Mouse (Mus musculus) left cerebral cortex, adult 8-10 months (tissue): ENCODE data around the gene Rxrb. TPM values are rescaled to one million over a fixed set of nuclear protein-coding genes. Genes with fewer than 3 reads are reported as not detected.
A peak's percentile ranks its signal among the peaks of the same experiment; 100 is the strongest.

Experiments used
- DNase-seq, 2 experiments: peaks; one replicate each; pipeline ENCODE4 v3.0.0; 2022; ENCODE audit warnings: low spot score in 2 of 2
- total RNA-seq, 4 experiments: library from RNA; stranded (reverse); gene quantifications; 2 replicates each; pipeline ENCODE4 v1.2.4; 2022

Gene Rxrb
- total RNA-seq, 4 experiments from 2014 or later, result 72.8 to 87.6 (median 78.1) TPM

DNA sequence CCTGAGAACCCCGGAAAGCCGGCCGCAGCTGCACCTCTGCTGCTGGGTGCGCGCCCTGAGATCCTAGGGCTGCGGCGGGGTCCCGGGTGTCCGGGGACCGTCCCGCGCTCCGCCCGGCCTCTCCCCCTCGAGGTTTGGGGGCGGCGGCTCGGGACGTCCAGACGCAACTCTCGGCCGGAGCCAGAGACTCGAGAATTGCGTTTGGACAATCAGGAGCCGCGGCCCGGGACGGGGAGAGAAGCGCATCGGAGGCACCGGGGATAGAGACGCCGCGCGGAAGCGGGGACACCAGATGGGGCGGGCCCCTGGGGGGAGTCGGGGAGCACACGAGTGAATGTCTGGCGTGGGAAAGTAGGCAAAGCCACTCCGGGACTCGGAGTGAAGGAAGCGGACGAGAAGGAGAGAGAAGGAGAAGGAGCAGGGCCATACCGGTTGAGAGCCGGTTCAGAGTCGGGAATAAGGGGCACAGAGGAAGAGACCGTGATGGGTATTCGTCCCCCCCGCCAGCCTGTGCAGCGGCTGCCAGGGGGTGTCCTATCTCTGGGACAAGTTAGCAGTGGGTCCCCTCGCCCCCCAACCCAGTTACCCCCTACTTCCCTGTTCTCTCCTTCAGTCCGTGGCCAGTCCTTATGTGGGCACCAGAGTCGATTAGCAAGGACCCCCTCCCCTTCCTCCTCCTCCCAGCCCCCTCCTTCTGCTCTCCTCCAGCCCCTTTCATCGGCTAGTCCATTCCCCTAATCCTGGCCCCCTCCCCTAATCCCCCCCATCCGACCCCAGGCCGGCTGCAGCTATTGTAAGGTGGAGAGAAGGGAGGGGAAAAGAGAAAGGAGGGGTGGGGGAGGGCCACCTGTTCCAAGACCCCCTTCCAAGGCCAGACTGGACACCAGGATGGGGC lies 6.5 kb upstream of the Rxrb start:
- DNase-seq, result no peak

DNA sequence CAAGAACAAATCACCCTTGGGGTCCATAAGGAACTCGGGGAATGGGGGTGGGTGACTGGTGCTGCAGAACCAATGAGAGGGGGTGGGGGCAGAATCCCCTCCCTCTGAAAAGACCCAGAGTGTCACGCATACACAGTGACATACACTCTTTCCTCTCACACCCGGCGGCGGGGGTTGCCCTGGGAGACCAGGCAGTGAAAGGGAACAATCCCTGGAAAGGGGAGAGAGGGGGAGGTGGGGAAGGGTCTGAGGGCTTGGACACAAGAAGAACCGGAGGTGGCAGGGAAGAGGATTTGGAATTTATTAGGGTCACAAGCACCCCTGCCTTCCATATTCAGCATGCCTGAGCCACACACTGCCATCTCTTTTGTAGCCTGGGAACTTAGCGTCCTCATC lies 5.9 kb upstream of the Rxrb start:
- DNase-seq, result no peak

DNA sequence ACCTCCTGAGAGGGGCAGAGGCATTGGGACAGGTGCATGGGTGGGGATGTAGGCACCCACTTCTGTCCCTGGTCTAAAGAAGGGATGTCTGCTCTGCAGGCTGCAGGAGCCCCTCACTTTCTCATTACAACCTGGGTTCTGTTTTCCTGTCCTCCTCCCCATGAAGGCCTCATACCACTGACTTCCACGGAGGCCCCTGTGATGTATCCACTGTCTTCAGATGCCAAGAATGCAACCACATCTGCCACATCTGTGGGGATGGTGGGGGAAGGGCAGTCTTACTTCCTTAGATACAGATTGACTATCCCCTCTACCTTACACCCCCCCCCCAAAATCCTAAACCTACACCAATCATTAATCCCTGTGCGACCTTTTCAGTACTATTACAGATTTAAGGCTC lies 5.4 kb upstream of the Rxrb start:
- DNase-seq, result no peak

GRCm38 (mm10) chr17:34026917-34027655 lies 4.5 kb upstream of the Rxrb start:
- DNase-seq, result peak in 1 of 2 experiments; percentile 16

DNA sequence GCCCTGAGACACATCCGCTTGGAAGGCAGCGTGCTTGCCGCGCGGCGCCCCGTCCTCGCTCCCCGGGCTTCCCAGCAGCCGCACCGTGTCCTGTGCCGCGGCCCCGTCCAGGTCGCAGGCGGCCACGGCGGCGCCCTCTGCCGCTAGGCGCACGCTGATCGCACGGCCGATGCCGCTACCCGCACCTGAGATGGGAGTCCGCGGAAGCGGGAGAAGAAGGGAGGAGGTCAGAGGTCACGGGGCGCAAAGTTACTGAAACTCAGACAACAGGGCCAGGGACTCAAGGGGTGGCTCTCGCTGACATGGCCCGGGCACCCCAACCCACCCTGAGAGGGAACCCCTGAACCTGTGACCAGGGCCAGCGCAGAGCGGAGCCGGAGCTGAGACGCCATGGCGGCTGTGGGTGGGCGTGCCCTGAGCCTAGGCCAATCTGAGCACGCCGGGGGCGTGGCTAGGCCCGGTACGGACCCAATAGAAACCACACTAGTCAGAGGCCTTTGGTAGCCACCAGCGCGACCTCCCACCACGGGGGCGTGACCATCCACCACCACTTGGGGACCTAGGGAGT lies 3.9 kb upstream of the Rxrb start, which contains the start of gene H2-Ke6:
Gene H2-Ke6 (minus strand): TSS at position 405 of the 568 bp plus-strand sequence.
- DNase-seq, result peak; percentile 85 to 95

- DNase-seq, result no peak
Measured at GRCm38 (mm10) chr17:34028501-34029149, 3.0 kb upstream of the Rxrb start.

DNA sequence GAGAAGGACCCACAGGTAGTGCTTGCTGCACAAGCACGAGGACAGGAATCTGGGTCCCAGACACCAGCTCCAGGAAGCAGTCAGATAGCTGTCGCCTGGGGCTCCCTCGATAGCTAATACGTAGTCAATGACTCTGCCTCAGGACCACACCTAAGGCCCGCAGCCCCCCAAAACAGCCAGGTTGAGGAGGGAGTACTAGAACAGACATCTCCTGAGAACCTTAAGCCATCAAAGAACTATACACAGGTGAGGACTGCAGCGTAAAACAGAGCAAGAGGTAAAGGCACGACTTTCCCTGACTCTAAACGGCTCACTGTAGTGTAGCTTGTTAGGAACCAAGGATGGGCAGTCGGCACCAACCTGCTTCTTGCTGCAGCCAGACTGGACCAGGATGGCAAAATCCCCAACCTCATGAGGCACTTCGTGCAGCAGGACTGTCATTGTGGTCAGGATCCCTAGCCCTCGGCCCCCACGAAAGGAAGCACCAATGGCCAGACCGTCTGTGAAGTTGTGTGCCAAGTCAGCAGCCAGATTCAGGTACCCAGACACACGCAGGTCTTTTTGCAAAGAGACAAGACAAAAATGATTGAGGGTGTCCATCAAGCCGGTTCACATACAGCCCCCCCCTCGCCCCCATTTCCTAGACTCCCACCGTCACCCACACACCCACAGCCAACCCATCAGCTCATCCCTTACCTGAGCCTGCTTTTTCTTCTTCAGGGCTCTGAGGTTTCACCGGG lies 2.3 kb upstream of the Rxrb start:
- DNase-seq, result no peak

DNA sequence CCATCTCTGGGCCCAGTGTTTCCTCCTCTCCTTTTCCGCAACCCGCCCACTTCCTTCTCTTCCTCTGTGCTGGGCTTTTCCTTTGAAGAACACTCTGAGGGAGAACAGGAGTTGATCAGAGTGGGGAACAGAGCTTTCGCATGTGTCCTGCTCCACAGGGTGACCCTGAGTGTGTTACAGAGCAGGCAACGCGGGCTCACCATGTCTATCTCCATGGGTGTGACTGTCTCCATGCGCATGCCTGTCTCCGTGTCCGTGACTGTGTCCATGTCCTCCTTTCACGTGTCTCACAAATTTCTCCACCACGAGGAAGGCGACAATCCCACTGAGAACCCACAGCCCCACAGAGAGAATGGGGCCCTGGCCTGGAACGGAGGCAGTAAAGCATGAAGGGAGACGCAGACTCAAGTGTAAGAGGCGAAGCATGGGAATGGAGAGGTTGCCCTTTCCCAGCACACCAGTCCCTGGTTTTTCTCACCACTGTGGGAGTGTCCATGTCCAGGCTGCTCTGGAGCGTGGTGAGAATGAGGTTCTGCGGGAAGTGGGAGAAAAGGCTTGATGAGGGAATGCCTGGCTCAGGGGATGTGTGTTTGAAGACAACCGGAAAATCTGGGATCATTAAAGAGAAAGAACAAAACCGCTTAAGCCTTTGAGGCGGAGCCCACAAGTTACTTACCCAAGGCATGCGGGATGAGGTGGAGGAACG lies 1.6 kb upstream of the Rxrb start:
- no peak for DNase-seq

- peak; percentile 21 to 43 for DNase-seq
Measured at GRCm38 (mm10) chr17:34030861-34031326, 718 bp upstream of the Rxrb start.

- peak; percentile 63 to 73 for DNase-seq
Measured at GRCm38 (mm10) chr17:34032174-34032632, 591 bp downstream of the Rxrb start.

GRCm38 (mm10) chr17:34032806-34033205 lies 1.2 kb downstream of the Rxrb start:
- no peak for DNase-seq

DNA sequence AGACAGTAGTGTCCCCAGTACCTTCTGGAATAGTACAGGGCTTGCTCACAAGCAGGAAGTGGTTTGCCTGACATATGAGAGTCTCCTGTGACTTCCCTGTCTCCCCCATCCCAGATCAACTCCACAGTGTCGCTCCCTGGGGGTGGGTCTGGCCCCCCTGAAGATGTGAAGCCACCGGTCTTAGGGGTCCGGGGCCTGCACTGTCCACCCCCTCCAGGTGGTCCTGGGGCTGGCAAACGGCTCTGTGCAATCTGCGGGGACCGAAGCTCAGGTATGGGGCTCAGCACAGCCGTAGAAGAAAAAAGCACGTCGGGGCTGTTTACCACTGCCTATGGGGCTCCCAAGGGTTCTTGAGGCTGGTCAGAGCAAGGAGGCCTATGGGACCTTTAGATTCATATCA lies 1.8 kb downstream of the Rxrb start:
- no peak for DNase-seq

GRCm38 (mm10) chr17:34034064-34034463 lies 2.5 kb downstream of the Rxrb start:
- DNase-seq, result peak; percentile 45 to 50

GRCm38 (mm10) chr17:34035517-34035916 lies 3.9 kb downstream of the Rxrb start:
- no peak for DNase-seq

DNA sequence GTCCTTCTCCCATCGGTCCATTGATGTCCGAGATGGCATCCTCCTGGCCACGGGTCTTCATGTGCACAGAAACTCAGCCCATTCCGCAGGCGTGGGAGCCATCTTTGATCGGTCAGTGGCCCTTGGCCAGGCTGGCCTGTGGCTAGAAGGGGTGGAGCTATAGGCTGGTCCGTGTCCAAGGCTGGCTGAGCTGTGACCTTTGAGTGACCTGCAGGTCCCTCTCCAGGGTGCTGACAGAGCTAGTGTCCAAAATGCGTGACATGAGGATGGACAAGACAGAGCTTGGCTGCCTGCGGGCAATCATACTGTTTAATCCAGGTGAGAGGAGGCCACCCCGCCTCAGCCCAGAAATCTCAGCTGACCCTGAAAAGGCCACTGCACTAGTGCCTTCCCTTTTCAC lies 5.0 kb downstream of the Rxrb start:
- DNase-seq, result peak in 1 of 2 experiments; percentile 56

DNA sequence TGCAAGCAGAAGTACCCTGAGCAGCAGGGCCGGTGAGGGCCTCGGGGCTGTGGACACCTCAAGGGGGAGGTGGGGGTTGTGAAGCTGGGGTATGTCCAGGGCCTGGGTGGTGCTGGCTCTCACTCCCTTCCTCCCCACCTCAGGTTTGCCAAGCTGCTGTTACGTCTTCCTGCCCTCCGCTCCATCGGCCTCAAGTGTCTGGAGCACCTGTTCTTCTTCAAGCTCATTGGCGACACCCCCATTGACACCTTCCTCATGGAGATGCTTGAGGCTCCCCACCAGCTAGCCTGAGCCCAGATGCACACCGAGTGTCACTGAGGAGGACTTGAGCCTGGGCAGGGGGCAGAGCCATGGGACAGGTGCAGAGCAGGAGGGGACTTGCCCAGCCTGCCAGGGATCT lies 5.6 kb downstream of the Rxrb start:
- DNase-seq, result no peak

DNA sequence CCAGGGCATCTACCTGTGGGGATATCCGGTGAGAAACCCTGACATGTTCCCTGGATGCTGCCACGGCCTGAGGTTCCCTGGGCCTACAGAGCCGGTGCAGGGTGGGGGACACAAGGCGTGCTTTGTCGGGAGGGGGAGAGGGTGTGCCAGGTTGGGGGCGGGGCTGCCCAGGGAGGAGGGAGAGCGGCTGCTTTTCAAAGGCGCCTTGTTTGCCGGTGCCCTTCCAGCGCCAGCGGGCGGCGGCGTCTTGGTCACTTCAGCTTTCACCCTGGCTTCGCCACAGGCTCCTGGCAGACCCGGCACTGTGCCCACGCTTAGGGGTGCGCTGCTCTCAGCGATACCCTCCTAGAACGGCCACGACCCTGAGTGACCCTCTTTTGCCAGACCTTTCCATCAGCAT lies 6.8 kb downstream of the Rxrb start:
- peak; percentile 45 to 67 for DNase-seq

GRCm38 (mm10) chr17:34038878-34039561 lies 7.4 kb downstream of the Rxrb start, which contains the start of gene Col11a2:
Gene Col11a2 (plus strand): TSS chr17:34039437.
- peak in 1 of 2 experiments; percentile 28 for DNase-seq
